Mouse (Mus musculus) neural tube, embryonic 11.5 days (tissue): ENCODE measurements around the gene Homer2. TPM values are rescaled to one million over a fixed set of nuclear protein-coding genes. Genes with fewer than 3 reads are reported as not detected.

Experiments
- ATAC-seq: fragments of 200-750 bp; cut with Nextera tagmentation; 2 replicates; pipeline ENCODE4 v1.8.0; 2017; ENCODE audit warnings: moderate number of reproducible peaks, mild to moderate bottlenecking, moderate TSS enrichment, moderate library complexity; ENCODE audit not compliant: insufficient read depth, low FRiP score, low TSS enrichment
- DNase-seq: peaks from one replicate; pipeline ENCODE4 v3.0.0-alpha.2; 2015; ENCODE audit warnings: low spot score
- H3K27ac ChIP-seq: fragments of 300-500 bp; sonication (generic); 2 replicates; pipeline ENCODE4 v1.5.1; 2014; ENCODE audit warnings: low read depth, mild to moderate bottlenecking, low read length
- H3K27me3 ChIP-seq: fragments of 300-500 bp; sonication (generic); 2 replicates; pipeline ENCODE4 v1.6.1; 2014; ENCODE audit warnings: mild to moderate bottlenecking, low read length, mixed read lengths; ENCODE audit not compliant: control insufficient read depth, insufficient read depth
- H3K36me3 ChIP-seq: fragments of 300-500 bp; sonication (generic); 2 replicates; pipeline ENCODE4 v1.6.1; 2014; ENCODE audit warnings: mild to moderate bottlenecking, low read length, moderate library complexity, mixed read lengths; ENCODE audit not compliant: control insufficient read depth, insufficient read depth
- H3K4me1 ChIP-seq: fragments of 300-500 bp; sonication (generic); 2 replicates; pipeline ENCODE4 v1.6.1; 2014; ENCODE audit warnings: low read length, mixed read lengths; ENCODE audit not compliant: control insufficient read depth, insufficient read depth
- H3K4me2 ChIP-seq: fragments of 300-500 bp; sonication (generic); 2 replicates; pipeline ENCODE4 v1.6.1; 2014; ENCODE audit warnings: low read depth, mild to moderate bottlenecking, moderate library complexity
- H3K4me3 ChIP-seq: fragments of 300-500 bp; sonication (generic); 2 replicates; pipeline ENCODE4 v1.5.1; 2014; ENCODE audit warnings: low read depth, low read length
- H3K9ac ChIP-seq: fragments of 300-500 bp; sonication (generic); 2 replicates; pipeline ENCODE4 v1.6.1; 2014; ENCODE audit warnings: mild to moderate bottlenecking, low read length
- H3K9me3 ChIP-seq: fragments of 300-500 bp; sonication (generic); 2 replicates; pipeline ENCODE4 v1.6.1; 2016; ENCODE audit warnings: low read length; ENCODE audit not compliant: control insufficient read depth
- WGBS: fragments of 180-500 bp; shearing (Covaris S2); extraction: QIAGEN DNeasy Blood & Tissue Kit; methylation state at CpG from one replicate; pipeline ENCODE4 v1.1.7; 2014; 5-methylcytosine and 5-hydroxymethylcytosine counted together
- polyA plus RNA-seq: library from polyadenylated mRNA; unstranded; fragments of >200 nt; fragmentation: Nextera tagmentation; extraction: Ambion mirVana; gene quantifications from 2 replicates; pipeline ENCODE4 v1.2.1, GENCODE M21; 2014

Gene Homer2
- polyA plus RNA-seq, 1 experiment from 2014 or later, result 18.4 TPM

DNA sequence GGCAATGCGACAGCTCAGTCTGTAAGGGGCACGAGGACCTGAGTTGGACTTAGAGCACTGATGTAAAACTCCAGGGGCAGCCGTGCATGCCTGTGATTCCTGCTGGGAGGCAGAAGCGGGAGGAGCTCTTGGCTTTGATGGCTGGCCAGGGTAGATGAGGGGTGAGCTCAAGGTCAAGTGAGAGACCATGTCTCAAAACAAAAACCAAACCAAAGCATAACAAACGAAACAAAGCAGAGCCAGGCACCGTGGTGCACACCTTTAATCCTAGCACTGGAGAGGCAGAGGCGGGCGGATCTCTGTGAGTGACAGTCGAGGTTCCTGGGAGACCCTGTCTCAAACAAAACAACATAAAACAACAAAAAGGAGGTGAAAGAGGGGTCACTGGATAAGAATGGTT is 92.3 kb downstream of the Homer2 start:
- Histone ChIP-seq H3K27ac (no peak overlapping the region), H3K4me2 (no peak overlapping the region), H3K4me3 (no peak overlapping the region), H3K36me3 (no peaks in the 10 kb centered on the region), H3K9ac (no peak overlapping the region), H3K4me1 (no peaks in the 10 kb centered on the region), H3K27me3 (no peaks in the 10 kb centered on the region), H3K9me3 (no peaks in the 10 kb centered on the region)
- DNase-seq (no peak), ATAC-seq (no peak)
- WGBS, result 68% methylated on average over 9 of the region's 9 CpGs

DNA sequence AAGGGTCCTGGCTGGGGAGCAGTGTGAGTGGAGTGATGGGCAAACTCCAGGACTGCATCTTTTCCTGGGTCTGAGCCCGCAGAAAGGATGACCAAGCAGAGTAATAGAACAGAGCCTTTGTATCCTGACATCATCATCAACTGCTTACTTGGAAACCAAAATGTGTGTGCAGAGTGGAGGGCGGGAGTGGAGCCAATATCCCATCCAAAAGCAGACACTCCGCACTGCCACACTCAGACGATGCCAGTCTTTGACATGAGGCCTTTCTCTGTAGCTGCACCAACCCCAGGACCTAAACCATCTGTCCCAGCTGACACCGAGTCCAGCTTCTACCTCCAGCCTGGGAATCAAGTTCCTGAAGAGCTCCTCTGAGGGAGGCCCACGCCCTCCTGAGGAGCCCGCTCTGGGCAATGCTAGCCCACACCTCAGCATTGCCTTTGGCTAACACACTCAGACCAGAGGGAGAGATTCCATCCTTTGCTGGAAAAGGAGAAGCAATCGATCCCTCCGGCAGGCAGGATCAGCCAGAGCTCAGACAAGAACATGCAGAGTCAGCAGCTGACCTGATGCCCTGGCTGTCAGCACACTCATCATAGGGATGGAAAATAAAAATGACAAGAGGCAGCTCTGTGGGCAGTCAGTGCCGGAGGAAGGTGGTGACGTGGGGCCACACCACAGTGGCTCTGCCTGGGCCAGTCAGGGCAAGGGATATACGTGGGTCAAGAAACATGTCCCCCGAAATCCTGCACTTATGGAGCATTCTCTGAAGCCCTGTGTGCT is 94.3 kb downstream of the Homer2 start:
- Histone ChIP-seq H3K27me3 (no peaks in the 10 kb centered on the region), H3K4me2 (no peak overlapping the region), H3K36me3 (no peaks in the 10 kb centered on the region), H3K4me3 (no peak overlapping the region), H3K4me1 (no peaks in the 10 kb centered on the region), H3K27ac (no peak overlapping the region), H3K9me3 (no peaks in the 10 kb centered on the region), H3K9ac (no peak overlapping the region)
- DNase-seq, result no peak
- 87% methylated on average over 13 of the region's 13 CpGs for WGBS
- no peak for ATAC-seq

DNA sequence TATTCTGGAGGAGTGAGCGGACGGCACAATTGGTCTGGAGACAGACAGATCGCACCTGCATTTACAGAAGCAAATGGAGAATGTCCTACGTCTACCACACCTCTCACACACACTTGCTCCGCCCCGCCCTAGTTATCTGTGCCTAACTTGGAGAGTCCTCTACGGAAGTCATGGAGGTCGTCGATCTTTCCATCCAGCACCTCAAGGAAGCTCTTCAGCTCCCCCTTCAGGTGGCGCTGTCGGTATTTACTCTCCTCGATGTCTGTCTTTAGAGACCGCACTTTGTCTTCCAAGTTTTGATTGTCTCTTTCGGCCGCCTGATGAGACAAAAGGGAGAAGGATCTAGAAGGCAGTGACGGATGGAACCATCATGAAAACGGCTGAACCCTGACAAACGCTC is 97.2 kb downstream of the Homer2 start:
- Histone ChIP-seq H3K9me3 (no peaks in the 10 kb centered on the region), H3K27me3 (no peaks in the 10 kb centered on the region), H3K4me1 (no peaks in the 10 kb centered on the region), H3K36me3 (no peaks in the 10 kb centered on the region), H3K27ac (no peak overlapping the region), H3K4me3 (no peak overlapping the region), H3K9ac (no peak overlapping the region), H3K4me2 (no peak overlapping the region)
- ATAC-seq (no peak), DNase-seq (no peak)
- WGBS, result 61% methylated on average over 18 of the region's 18 CpGs

DNA sequence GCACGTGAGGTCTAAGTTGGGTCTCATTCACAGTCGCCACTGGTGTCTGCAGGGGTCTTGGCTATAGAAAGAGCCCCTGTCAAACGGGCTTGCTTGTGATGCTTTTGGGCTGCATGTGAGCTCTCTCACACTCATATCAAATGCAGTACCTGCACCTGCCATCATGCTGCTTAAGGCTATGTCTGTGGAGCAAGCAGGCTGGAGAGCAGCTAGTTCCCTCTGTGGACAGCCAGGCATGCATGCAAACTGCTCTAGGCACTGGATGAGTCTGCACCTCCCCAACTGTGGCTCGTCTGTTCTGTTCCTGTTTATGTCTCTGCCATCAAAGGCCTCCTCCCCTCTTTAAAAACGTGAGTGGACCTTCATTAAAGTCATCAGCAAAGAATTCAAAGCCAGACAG is 100.9 kb downstream of the Homer2 start:
- H3K27ac ChIP-seq, result no peak overlapping the region
- DNase-seq (no peak), ATAC-seq (no peak)
- H3K27me3 ChIP-seq, result no peaks in the 10 kb centered on the region
- no peak overlapping the region for H3K4me3 ChIP-seq
- no peaks in the 10 kb centered on the region for H3K9me3 ChIP-seq
- no peaks in the 10 kb centered on the region for H3K36me3 ChIP-seq
- H3K4me2 ChIP-seq, result no peak overlapping the region
- 73% methylated on average over 5 of the region's 5 CpGs for WGBS
- no peak overlapping the region for H3K9ac ChIP-seq
- no peaks in the 10 kb centered on the region for H3K4me1 ChIP-seq

DNA sequence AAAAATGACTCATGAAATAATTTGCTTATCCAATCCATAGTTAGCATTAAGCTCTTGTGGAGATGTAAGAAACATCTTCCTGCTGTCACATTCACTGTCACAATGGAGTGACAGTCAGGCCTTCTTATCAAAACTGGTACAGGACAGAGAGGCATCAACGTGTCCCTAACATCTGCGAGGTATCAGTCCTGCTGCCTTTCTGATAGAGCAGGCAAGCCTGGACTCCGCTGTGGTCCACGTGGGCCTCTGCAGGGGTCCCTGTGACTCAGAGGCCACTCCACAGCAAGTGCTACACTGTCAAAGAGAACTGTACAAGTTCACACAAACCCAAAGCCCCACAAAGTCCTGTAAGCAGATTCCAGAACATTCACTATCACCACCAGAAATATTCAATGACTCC is 101.8 kb downstream of the Homer2 start:
- H3K27ac ChIP-seq, result no peak overlapping the region
- no peak overlapping the region for H3K9ac ChIP-seq
- no peak overlapping the region for H3K4me2 ChIP-seq
- no peaks in the 10 kb centered on the region for H3K4me1 ChIP-seq
- ATAC-seq (no peak), DNase-seq (no peak)
- no peak overlapping the region for H3K4me3 ChIP-seq
- H3K9me3 ChIP-seq, result no peaks in the 10 kb centered on the region
- no peaks in the 10 kb centered on the region for H3K36me3 ChIP-seq
- 70% methylated on average over 4 of the region's 4 CpGs for WGBS
- no peaks in the 10 kb centered on the region for H3K27me3 ChIP-seq

DNA sequence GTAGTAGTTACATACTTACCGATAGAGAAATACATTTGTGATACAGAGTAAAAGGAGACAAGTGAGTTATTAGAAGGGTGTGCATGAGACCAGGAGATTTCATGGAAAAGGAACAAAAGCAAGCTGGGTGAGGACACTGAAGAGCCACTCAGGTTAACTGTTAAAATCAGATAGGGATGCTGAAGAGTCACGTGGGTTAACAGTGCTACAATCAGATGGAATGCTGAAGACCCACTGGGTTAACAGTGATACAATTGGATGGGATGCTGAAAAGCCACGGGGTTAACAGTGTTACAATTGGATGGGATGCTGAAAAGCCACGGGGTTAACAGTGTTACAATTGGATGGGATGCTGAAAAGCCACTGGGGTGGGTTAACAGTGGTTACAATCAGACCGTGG is 102.3 kb downstream of the Homer2 start:
- Histone ChIP-seq H3K4me2 (no peak overlapping the region), H3K27me3 (no peaks in the 10 kb centered on the region), H3K36me3 (no peaks in the 10 kb centered on the region), H3K4me1 (no peaks in the 10 kb centered on the region), H3K27ac (no peak overlapping the region), H3K9me3 (no peaks in the 10 kb centered on the region), H3K4me3 (no peak overlapping the region), H3K9ac (no peak overlapping the region)
- ATAC-seq (no peak), DNase-seq (no peak)
- 81% methylated on average over 5 of the region's 5 CpGs for WGBS

DNA sequence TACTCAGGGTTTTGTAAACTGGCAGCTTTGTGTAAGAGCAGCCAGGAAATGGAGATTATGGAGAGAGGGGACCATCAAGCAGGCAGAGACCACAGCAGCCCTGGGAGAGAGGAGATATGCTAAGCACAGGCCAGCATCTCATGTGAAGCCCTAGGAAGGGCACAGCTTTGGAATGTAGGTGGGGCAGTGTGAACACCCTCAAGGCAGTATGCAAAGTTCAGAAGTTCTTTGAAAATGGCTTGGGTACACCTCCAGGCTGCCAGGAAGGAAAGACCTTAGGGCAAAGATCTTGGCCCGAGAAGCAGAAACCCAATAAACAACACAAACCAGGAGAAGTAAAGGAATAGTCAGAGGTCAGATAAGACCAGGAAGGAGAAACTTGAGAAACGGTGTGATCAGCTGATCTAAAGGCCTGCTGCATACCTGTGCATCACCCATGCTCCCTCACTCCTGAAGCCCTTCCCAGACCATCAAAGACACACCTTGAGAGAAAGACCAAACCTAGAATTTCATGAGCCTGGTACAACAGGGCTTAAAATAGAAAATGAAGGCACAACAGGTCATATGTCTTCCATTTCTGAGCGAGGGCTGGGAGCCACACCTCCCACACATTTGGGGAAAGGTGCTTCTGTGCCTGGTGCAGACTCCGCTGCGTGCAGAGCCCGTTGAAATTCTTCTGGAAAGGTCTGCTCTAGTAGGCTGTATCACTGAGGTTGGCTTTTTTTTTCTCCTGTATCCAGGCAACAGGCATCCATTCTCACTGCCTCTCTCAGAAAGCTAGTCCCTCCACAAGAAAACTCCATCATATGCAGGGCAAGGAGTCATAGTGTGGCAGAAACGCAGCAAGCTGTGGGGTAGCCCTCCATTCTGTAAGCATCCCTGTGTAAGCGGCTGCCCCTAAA is 107.7 kb downstream of the Homer2 start:
- H3K36me3 ChIP-seq, result peaks cover 2% of the 10 kb centered on the region
- DNase-seq, result no peak
- H3K27ac ChIP-seq, result no peak overlapping the region
- no peak overlapping the region for H3K4me3 ChIP-seq
- H3K4me1 ChIP-seq, result no peaks in the 10 kb centered on the region
- ATAC-seq, result no peak
- WGBS, result 83% methylated on average over 8 of the region's 8 CpGs
- no peaks in the 10 kb centered on the region for H3K9me3 ChIP-seq
- H3K9ac ChIP-seq, result no peak overlapping the region
- no peak overlapping the region for H3K4me2 ChIP-seq
- no peaks in the 10 kb centered on the region for H3K27me3 ChIP-seq

DNA sequence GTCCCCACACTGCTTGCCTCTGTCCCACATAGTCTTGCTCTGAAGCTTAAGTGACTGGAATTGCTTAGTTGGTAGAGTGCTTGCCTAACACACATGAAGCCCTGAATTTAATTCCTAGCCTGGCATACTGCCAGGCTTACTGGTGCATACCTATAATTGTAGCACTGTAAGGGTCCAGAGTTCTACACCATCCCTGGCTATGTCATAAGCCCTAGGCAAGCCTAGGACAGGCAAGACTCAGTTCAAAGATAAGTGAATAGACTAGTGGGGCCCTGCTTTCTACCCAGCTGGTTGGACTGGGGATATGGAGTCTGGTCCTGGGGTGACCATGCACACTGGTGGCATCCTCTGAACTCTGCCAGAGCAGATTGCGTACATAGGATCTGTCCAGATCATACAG is 109.7 kb downstream of the Homer2 start:
- ATAC-seq (no peak), DNase-seq (no peak)
- Histone ChIP-seq H3K9ac (no peak overlapping the region), H3K27me3 (no peaks in the 10 kb centered on the region), H3K36me3 (peaks cover 2% of the 10 kb centered on the region), H3K4me2 (no peak overlapping the region), H3K27ac (no peak overlapping the region), H3K4me3 (no peak overlapping the region), H3K4me1 (no peaks in the 10 kb centered on the region), H3K9me3 (no peaks in the 10 kb centered on the region)
- WGBS, result 96% methylated on average over 1 of the region's 1 CpGs

DNA sequence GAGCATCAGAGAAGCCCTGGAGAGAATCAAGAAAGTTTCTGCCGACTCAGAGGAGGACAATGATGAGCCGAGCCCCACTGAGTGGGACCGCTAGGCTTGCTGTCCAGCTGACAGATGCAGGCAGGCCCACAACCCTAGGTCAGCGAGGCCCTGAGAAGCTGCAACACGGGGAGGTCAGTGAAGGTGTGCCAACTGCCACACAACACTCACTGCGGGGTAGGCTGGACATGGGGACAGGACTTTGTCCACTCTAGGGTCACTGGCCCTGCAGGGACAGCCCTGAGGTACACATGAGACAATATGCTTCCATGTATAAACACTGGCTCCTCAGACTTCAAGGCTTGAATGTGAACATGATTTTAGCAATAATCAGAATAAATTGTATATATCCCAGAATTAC is 111.2 kb downstream of the Homer2 start:
- DNase-seq, result no peak
- no peak for ATAC-seq
- H3K27ac ChIP-seq, result no peak overlapping the region
- peaks cover 2% of the 10 kb centered on the region for H3K36me3 ChIP-seq
- H3K27me3 ChIP-seq, result no peaks in the 10 kb centered on the region
- no peaks in the 10 kb centered on the region for H3K9me3 ChIP-seq
- WGBS, result 82% methylated on average over 6 of the region's 6 CpGs
- no peak overlapping the region for H3K4me2 ChIP-seq
- H3K4me1 ChIP-seq, result no peaks in the 10 kb centered on the region
- no peak overlapping the region for H3K9ac ChIP-seq
- no peak overlapping the region for H3K4me3 ChIP-seq
